Mouse (Mus musculus): ENCODE results near the gene Rpl24.

- TF ChIP-seq CTCF (IDR thresholded peaks at IDR 0.05; ENCODE audit: extremely low read depth, insufficient read length, insufficient replicate concordance, low read depth, low read length) (no peak), POLR2A (IDR thresholded peaks at IDR 0.05; ENCODE audit: low read depth, low read length) (no peak)
Measured at GRCm38 (mm10) chr16:55940781-55941180, 25.3 kb upstream of the Rpl24 start.

All from small intestine, adult 2 months (tissue).